Mouse (Mus musculus) left cerebral cortex, adult 9 months (tissue): ENCODE results near the gene Arhgap22.

Source experiments
- DNase-seq, 2 experiments: peaks; one replicate each; pipeline ENCODE4 v3.0.0; 2022; ENCODE audit warnings: low spot score in 2 of 2

Arhgap22 gene

GRCm38 (mm10) chr14:33212958-33213309 lies 892 bp upstream of the Arhgap22 start:
- no peak for DNase-seq

GRCm38 (mm10) chr14:33214767-33215128 lies 922 bp downstream of the Arhgap22 start:
- no peak for DNase-seq

GRCm38 (mm10) chr14:33215163-33215562 lies 1.3 kb downstream of the Arhgap22 start:
- no peak for DNase-seq

- peak in 1 of 2 experiments; percentile 47 for DNase-seq
Measured at GRCm38 (mm10) chr14:33216343-33217208, 2.8 kb downstream of the Arhgap22 start.

- DNase-seq, result no peak
Measured at GRCm38 (mm10) chr14:33225235-33225634, 11.4 kb downstream of the Arhgap22 start.

GRCm38 (mm10) chr14:33230672-33231071 lies 16.8 kb downstream of the Arhgap22 start:
- no peak for DNase-seq

GRCm38 (mm10) chr14:33231311-33231710 lies 17.5 kb downstream of the Arhgap22 start:
- DNase-seq, result no peak

GRCm38 (mm10) chr14:33232048-33232447 lies 18.2 kb downstream of the Arhgap22 start:
- DNase-seq, result no peak

GRCm38 (mm10) chr14:33235661-33236060 lies 21.8 kb downstream of the Arhgap22 start:
- no peak for DNase-seq

GRCm38 (mm10) chr14:33240400-33240799 lies 26.6 kb downstream of the Arhgap22 start:
- DNase-seq, result no peak

- no peak for DNase-seq
Measured at GRCm38 (mm10) chr14:33243261-33243660, 29.4 kb downstream of the Arhgap22 start.

- DNase-seq, result no peak
Measured at GRCm38 (mm10) chr14:33244519-33244918, 30.7 kb downstream of the Arhgap22 start.

- no peak for DNase-seq
Measured at GRCm38 (mm10) chr14:33244946-33245345, 31.1 kb downstream of the Arhgap22 start.

GRCm38 (mm10) chr14:33246476-33246875 lies 32.6 kb downstream of the Arhgap22 start:
- DNase-seq, result peak in 1 of 2 experiments; percentile 59

GRCm38 (mm10) chr14:33247623-33248022 lies 33.8 kb downstream of the Arhgap22 start:
- peak; percentile 32 to 39 for DNase-seq

- no peak for DNase-seq
Measured at GRCm38 (mm10) chr14:33248741-33249140, 34.9 kb downstream of the Arhgap22 start.

- no peak for DNase-seq
Measured at GRCm38 (mm10) chr14:33250215-33250939, 36.6 kb downstream of the Arhgap22 start.

- no peak for DNase-seq
Measured at GRCm38 (mm10) chr14:33250956-33251745, 37.3 kb downstream of the Arhgap22 start.

GRCm38 (mm10) chr14:33258256-33258655 lies 44.4 kb downstream of the Arhgap22 start:
- no peak for DNase-seq

GRCm38 (mm10) chr14:33260131-33260530 lies 46.3 kb downstream of the Arhgap22 start:
- no peak for DNase-seq

- DNase-seq, result no peak
Measured at GRCm38 (mm10) chr14:33264795-33265194, 51.0 kb downstream of the Arhgap22 start.

- no peak for DNase-seq
Measured at GRCm38 (mm10) chr14:33276240-33276639, 62.4 kb downstream of the Arhgap22 start.
